Mouse (Mus musculus): ENCODE measurements around the gene Ptpn9.
A peak's percentile ranks its signal among the peaks of the same experiment; 100 is the strongest.
"Not testable (repeated sequence)": the region's sequence is repeated elsewhere in the genome, so short reads cannot be mapped to it uniquely, and the experiment has no call there.

The Ptpn9 gene

DNA sequence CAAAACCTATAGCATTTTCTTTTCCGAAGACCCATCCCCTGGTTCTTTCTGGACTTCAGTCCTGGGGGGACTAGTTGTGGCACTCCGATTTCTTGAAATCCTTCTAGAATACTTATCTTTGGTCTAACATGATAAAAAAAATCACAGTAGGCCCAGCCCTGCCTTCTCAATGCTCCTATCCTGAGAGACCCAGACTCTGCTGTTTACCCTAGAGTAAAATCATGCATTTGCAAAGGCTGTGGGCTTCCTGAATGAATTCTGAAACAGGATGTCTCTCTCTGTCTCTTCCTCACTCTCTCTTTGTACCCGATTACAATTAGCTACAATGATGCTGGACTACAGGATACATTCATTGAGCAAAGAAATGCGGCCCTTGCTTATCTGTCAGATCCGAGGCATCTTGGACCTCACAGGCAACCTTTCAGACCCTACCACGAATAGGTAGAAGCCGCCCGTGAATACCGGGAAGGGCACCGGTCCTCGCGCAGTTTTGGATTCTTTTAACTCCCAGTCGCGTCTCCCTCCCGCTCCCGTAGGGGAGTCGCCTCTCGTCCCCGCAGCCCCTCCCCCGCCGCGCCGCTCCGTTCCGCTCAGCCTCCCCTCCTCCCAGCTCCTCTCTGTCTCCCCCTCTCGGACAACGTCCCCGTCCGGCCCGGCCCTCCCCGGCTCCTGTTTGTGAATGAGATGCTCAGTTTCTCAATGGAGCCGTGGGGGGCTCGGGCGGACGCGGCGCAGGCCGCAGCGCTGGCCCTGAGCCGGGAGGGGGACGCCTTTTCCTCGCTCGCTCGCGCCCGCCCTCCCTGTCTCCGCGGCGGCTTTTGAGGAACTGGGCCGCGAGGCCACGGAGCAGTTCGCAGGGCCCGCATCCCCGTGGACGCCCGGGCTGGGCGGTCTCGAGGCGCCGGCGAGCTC lies at the start of gene Ptpn9:
Ptpn9 (plus strand) TSS at position 638 of the 912 bp plus-strand sequence.
- DNase-seq, result peak; percentile 82

DNA sequence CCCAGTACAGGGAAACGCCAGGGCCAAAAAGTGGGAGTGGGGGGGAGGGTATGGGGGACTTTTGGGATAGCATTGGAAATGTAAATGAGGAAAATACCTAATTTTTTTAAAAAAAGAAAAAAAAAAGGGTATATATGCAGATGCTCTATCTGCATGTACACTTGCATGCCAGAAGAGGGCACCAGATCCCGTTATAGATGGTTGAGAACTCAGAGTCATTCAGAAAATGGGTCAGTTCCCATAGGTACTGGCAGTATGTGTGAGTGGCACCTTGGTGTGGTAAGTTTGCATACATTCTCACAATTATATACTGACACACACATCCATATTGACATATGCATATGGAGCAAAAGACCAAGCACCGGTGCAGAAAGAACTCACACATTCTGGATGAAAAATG lies 47.2 kb upstream of the Ptpn9 start:
- DNase-seq, result peak; percentile 24

DNA sequence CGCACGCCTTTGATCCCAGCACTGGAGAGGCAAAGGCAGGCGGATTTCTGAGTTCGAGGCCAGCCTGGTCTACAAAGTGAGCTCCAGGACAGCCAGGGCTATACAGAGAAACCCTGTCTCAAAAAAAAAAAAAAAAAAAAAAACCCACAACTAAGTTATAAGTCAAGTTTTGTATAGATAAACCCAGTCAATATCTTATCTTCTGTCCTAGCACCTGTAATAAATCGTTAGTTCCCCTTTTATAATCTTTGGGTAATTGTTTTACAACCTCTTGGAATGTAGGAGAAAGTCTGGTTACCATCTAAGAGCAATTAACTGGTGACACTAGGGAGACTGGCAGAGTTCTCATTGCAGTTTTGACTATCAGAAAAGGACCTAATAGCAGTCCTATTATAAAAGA lies 46.0 kb upstream of the Ptpn9 start:
- DNase-seq, result not testable (repeated sequence)

DNA sequence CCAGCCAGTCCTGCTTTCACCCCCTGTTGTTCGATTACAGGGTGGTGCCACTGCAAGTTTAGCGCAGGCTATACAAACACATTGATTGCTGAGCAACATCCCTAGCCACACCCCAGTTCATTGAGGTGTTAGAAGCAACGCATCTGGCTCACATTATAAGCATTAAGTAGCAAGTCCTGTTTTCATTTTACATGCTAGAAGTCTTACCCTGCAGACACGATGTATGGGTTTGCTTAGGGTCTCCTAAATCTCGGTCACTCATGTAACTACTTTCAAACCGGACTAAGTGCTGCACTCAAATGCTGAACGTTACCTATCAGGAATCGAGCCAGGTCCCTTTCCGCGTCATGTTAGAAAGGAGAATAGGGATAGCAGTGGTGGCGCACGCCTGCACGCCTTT lies 45.0 kb upstream of the Ptpn9 start:
- DNase-seq, result no peak

DNA sequence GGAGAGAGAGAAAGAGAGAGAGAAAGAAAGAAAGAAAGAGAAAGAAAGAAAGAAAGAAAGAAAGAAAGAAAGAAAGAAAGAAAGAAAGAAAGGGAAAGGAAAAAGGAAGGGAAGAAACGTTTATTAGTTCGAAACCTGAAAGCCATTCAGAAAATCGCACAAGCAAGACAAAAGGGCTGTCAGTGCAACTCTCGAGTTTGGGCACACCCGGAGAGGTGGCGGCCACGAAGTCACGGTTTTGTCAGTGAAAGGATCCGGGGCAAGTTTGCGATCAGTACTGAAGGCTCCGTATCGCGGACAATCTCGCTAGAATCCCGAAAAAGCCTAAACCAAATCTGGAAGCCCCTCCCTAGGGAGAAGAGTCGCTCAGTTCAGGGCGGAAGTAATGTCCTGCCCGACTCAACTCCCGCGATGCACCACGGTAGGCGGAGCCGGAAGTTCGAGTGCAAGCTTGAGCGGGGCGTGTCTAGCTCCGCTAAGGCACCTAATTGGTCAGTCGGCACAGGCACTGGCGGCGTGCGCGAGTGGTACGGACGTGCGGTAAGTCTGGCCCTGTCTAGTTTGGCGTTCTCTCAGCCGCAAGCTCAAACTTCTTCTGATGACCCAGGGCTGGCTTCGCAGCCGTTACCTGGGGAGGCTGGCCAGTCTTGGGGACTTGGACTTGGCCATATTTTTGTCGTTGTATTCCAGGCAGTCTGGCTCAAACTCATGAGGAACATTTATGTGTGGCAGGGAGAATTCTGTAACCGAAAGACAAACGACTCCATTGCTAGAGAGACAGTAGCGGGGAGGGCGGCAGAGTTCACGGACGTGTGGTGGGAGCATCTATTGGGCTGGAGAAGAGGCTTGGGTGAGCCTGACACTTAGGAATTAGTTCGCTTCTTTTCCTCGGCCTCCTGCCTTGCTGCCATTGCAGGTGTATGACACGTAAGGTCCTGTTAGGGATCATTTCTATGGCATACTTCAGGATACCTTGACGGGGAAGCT lies 44.0 kb upstream of the Ptpn9 start, which contains the start of gene Snupn:
Snupn (plus strand) TSS at position 465 of the 987 bp plus-strand sequence.
- DNase-seq, result peak; percentile 95

DNA sequence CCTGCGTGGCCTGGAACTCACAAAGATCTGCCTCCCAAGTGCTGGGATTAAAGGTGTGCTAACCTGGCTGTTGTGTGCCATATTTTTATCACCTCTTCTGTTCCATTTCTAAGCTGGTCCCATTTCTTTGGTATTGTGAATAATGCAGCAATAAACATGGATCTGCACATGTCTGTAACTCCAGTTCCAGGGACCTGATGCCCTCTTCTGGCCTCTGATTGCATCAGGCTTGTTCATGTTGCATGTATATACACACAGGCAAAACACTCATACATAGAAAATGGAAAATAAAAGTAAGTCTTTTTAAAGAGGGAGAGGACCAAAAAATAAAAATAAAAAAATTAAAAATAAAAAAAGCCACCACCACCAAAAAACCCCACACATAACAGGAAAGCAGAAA lies 41.2 kb upstream of the Ptpn9 start:
- no peak for DNase-seq

DNA sequence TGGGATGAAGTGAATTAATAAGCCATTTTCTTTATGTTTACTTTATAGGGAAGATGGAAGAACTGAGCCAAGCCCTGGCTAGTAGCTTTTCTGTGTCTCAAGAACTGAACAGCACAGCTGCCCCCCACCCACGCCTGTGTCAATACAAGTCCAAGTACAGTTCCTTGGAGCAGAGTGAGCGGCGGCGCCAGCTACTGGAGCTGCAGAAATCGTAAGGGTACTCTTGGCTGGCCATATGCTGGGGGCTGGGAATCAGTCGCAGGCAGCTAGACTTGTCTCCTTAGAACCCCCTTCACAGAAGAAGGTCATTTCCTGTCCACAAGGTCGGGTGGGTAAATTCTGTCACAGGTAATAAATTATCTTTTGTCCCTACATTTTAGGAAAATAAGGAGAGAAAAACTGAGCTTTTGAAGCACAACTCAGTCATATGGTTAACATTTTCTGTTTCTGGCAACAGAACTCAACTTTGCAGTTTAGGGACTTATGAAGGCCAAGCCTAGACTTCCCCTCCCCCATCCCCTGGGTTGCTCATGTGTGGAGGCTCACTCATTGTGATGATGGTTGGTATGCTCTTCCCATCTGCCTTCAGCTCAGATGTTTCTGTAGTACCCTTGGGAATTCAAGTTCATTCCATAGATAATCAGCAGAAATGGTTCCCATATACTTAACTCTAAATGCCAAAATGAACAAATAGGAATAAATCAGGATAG lies 37.6 kb upstream of the Ptpn9 start:
- no peak for DNase-seq

DNA sequence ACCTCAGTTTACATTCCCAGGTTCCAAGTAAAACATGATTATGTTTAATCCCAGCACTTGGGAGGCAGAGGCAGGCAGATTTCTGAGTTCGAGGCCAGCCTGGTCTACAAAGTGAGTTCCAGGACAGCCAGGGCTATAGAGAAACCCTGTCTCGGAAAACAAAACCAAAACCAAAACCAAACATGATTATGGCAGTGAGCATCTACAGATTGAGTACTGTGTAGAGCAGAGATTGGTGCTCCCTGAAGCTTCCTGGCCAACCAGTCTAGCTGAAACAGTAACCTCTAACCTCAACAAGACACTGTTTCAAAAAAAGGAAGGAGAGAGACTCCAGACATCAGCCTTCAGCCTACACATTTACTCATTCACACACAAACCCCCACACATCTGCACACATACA lies 36.0 kb upstream of the Ptpn9 start:
- DNase-seq, result no peak

DNA sequence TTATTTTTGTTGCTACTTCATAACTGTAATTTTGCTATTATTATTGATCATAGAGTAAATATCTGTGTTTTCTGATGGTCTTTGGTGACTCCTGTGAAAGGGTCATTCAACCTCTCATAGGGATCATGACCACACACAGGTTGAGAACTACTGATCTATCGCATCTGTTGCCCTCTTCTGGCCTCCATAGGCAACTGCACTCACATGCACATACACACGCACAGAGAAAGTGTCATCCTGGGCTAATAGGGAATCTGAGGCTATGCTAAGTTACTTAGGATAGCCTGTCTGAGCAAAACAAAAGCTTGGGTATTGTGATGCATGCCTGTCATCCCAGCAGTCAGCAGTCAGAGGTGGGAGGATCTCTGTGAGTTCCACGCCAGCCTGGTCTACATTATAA lies 33.1 kb upstream of the Ptpn9 start:
- DNase-seq, result no peak

DNA sequence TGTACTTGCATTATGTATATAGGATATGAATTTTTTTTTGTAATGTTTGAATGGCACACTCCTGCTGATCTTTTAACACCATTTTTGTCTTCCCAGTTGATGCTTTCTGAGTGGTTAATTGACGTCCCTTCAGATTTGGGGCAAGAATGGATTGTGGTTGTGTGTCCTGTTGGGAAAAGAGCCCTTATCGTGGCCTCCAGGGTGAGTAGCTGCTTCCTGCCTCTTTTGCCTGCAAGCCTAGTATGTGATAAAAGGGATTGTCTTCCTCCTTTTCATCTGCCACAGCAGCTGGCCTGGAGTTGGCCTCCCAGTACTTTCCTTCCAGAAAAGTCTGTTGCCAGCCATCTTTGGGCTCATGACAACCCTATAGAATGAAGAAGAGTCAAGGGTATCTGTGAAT lies 24.6 kb upstream of the Ptpn9 start:
- DNase-seq, result no peak

DNA sequence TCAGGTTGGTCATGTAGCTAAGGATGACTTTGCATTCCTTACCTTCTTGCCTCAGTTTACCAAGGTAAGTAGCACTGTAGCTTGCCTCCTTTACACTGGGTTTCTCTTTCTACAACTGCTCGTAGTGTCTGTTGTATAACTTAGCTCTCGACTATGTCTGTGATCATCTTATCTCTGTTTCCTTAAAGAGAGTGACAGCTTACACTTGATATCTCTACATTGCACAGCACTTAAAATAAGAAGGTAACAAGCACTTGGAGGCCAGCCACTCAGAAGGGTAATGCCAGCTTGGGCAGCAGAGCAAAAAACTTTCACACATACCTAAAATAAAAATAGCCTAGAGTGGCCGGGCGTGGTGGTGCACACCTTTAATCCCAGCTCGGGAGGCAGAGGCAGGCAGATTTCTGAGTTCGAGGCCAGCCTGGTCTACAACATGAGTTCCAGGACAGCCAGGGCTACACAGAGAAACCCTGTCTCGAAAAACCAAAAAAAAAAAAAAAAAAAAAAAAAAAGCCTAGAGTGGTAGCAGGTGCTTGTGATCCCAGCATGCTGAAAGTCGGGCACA lies 20.7 kb upstream of the Ptpn9 start:
- DNase-seq, result no peak

DNA sequence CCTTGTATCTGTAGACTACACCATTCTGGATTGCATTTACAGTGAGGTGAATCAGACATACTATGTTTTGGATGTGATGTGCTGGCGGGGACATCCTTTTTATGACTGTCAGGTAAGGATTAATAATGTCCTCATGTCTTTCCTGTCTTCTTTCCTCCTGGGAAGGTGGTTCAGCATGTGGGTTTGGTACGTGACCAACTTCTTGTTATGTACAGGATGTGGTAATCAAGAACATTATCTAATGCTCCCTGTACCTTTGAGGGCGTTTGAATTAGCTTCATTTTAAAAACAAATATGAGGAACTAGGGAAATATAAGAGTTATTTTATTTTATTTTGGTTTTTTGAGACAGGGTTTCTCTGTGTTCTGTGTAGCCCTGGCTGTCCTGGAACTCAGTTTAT lies 19.5 kb upstream of the Ptpn9 start:
- DNase-seq, result no peak

DNA sequence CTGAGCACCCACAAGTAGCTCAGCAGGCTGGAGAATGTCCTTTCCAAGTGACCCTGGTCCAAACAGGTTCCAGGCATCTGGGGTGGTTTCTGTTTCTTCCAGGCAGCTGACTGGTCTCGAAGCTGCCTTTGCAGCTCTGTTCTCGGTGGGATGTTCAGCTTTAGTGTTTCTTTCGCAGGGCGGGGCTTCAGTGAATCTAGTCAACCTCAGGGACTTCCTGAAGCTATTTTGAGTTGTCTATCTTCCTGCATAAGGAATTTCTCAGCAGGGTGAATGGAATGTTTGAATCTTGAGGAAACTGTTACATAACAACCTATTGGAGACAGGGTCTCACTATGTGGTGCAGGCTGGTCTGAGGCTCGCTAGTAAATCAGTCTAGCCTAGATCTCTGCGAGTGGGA lies 14.5 kb upstream of the Ptpn9 start:
- no peak for DNase-seq

DNA sequence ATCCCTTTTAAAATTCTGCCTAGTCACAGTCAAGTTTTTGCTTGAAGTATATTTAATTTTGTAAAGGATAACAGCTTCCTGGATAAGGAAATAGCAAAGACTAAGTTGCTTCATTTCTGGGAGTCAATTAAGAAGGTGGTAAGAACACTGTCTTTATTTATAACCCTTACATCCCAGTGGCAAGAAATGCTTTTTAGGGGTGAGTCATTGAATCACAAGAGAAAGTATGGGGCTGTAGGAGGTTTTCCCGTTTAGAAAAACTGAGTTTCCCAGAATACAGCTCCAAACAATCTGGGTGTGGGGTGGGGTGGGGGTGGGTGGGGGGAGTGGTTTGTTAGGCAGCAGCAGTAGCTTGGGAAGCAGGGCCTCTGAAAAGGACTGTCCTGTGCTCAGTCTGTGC lies 13.2 kb upstream of the Ptpn9 start:
- DNase-seq, result no peak

DNA sequence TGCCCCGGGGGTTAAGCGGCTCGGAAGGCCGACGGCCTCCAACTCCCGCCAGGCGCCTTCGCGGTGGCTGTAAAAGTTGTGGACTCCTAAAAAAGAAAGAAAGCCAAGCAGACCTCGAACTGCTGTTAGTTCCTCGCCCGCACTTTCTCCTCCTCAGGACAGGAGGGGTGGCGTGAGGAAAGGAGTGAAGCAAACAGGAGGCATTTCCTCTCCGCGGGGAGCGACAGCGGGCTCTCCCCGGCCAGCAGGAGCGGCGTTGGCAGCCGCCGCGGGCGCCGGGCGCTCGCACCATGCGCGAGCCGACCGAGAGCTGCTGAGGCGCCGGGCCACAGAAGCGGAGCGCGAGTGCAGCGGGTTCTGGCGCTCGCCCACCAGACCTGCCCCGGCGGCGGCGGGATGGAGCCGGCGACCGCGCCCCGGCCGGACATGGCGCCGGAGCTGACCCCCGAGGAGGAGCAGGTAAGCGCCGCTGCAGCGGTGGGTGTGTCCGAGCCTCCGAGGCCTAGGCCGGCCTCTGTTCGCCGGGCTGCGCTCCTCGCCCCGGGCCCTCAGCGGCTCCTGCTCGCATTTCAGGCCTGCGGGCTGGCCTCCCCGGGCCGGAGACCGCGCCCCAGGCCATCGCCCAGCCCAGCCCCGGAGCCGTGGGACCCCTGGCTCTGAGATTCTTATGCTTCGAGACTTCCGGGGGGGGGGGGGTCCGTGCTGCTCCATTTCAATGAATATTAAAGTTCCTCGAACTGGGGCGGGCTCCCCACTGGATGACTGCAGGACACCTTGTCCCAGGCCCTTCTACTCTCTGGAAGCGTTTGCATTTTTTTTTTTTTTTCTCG lies 690 bp downstream of the Ptpn9 start:
- DNase-seq, result peak; percentile 49

DNA sequence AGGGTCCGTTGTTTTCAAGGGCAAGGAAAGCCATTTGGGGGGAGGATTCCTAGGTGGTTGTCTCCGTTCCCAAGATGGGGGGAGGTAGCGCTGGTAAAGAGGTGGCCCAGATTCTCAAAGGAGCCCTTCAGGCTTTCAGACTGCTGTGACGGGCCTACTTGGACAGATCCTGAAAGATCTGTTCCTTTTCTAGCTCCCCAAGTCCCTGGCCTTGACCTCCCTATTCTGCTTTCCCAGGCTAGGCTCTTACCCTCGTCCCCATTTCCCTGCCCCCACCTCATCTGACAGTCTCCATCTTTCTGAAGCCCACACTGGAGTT lies 1.3 kb downstream of the Ptpn9 start:
- DNase-seq, result peak; percentile 25

DNA sequence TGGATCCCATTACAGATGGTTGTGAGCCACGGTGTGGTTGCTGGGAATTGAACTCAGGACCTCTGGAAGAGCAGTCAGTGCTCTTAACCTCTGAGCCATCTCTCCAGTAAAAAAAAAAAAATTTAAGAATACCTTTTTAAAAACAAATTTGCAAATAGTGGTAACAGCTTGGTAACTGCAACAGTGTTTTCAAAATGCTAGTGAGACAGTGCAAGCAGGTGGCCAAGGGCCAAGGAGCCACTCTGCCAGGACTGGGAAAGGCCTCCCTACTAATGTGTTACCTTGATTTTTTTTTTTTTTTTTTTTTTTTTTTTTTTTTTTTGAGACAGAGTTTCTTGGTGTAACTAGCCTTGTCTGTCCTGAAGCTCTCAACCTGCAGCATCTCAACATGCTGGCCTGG lies 2.5 kb downstream of the Ptpn9 start:
- DNase-seq, result peak; percentile 10

DNA sequence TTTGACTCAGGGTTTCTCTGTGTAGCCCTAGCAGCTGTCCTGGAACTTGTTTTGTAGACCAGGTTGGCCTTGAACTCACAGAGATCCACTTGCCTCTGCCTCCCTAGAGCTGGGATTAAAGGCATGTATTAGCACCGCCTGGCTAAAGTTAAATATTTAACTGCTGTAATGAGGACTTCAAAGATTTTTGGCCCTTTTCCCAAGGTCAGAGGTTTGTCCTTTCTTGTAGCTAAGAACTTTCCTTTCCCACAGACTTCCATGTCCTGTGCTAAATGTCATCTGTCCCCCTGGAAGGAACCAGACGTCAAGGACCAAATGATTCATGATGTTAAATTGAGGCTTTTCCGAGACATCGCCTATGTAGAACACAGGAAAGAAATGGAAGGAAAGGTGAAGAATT lies 8.3 kb downstream of the Ptpn9 start:
- DNase-seq, result no peak

DNA sequence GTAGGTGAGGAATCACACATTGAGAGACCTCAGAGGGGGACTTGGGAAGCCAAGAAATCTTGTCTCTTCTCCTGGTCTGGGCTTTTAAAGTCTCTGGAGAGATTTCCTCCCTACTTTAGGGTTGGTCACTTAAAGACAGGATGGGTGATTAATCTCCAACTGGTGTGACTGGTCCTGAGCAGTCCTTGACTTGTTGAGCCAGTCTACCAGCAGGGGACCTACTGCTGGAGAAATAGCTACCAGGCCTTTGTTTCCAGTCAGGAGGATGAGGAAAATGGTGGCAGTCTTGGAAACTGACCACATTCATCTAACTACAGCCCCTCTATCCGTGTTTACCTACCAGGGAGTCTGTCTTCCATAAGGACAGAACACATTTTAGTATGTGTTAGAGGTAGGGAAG lies 17.7 kb downstream of the Ptpn9 start:
- DNase-seq, result no peak

DNA sequence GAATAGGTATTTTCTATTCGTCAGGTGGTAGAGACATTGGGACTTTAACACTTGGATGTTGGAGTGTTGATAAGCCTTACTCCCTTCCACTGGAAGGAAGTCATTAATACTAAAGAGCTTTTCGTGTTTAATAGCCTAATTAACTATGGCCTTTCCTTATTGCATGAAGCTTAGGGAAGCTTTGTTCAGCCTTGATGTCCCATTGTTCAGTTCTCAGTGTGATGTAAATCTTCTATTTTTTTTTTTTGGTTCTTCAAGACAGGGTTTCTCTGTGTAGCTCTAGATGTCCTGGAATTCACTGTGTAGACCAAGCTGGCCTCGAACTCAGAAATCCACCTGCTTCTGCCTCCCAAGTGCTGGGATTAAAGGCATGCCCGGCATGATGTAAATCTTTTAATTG lies 18.2 kb downstream of the Ptpn9 start:
- DNase-seq, result no peak

DNA sequence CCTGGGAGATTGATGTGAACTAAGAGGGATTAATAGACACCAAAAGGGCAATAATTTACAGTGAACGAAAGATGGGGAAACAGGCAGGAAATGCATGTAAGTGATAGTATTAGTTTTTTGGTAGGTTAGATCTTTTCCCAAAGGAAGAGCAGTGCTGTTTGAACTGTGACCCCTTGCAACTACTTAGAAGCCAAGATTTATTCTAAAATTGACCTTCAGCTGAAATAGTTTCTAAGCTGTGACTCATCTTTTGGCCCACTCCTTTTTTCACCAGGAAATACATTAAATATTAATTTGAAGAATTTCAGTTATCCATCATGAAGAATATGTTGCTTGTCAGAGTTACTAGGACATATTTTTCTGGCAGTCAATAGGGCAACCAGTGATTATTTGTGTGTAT lies 19.0 kb downstream of the Ptpn9 start:
- no peak for DNase-seq

DNA sequence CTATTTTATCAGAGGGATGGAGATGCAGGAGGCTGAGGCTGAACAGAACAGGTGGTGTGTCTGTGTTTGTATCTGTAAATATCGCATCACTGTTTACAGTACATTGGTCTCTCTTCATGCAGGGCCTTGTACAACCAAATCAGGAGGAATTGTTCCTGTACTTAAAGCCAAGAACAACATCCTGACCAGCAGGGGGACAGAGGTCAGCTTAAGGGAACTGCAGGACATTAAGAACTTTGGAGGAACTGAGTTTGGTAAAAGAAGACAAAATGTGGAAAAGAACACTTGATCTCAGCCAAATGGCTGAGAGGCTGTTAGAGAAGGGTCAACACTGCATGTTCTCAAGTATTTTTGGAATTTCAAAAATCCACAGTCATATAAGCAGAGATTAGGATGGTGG lies 20.0 kb downstream of the Ptpn9 start:
- no peak for DNase-seq

Data from cerebellum, adult 11-12 months (tissue).